ENCODE assay signal across 22 mouse cellular contexts in the genomic region with DNA sequence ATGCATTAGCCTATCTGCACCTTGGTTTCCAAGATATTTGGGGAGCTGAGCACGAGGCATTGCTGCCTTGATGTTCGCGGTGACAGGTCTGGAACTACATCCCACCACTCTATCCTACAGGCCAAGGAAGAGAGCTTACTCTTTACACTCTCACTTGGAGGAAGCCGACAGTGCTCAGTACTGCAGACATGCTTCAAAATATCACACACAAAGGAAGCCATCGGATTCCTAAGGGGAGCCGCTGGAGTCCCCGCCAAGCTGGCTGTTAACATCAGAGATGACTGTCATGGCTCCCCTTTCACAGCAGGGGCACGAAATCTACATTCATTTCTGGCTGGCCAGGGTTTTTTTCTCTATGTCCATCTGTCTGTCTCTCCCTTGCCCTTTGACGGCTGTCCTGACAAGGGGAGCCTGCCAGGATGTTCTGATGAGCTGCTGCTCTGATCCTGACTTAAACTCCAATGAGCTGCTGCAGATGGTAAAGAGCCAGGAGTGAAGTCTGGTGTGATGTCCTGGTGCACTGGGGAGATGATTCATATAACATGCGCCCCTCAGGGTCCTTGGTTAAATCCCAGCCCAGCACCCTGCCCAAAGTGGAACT.
A peak's percentile ranks its signal among the peaks of the same experiment; 100 is the strongest.
DNase-seq lines count a peak whose midpoint lies in the region; ATAC-seq lines count a peak whose summit lies in the region.
"Had no signal": no experiment of that assay in that cellular context is flagged by ENCODE, and none has a peak within 500 bp of the region (broad histone marks: within the 10 kb centered on the region; RNA-seq: fewer than 3 reads in every experiment).

No protein-coding gene starts in this region.

- H3K4me2 ChIP-seq in lung, embryonic 15.5 days: no peak overlapping the region
- H3K4me2 ChIP-seq: embryonic facial prominence, embryonic 15.5 days; heart, embryonic 11.5 days; heart, embryonic 15.5 days; hindbrain, embryonic 12.5 days had no signal

- peak overlapping the region; percentile 33; the same call in 1 of the 2 replicates for H3K27ac ChIP-seq in heart, embryonic 10.5 days
- peak overlapping the region; percentile 12; the same call in 1 of the 2 replicates for H3K27ac ChIP-seq in lung, embryonic 15.5 days
- H3K27ac ChIP-seq: embryonic facial prominence, embryonic 15.5 days; forebrain, embryonic 10.5 days; gastrocnemius, adult 2 months; heart, embryonic 15.5 days; hindbrain, embryonic 12.5 days had no signal

- peaks cover 4% of the 10 kb centered on the region; the same call in 1 of the 2 replicates for H3K4me1 ChIP-seq in heart, embryonic 10.5 days
- peaks cover 14% of the 10 kb centered on the region for H3K4me1 ChIP-seq in lung, embryonic 15.5 days
- H3K4me1 ChIP-seq: embryonic facial prominence, embryonic 15.5 days; forebrain, embryonic 10.5 days; heart, embryonic 15.5 days; hindbrain, embryonic 12.5 days had no signal

- no peaks in the 10 kb centered on the region for H3K27me3 ChIP-seq in heart, embryonic 10.5 days (ENCODE audit: insufficient read depth, poor library complexity, severe bottlenecking)
- H3K27me3 ChIP-seq in lung, embryonic 15.5 days: no peaks in the 10 kb centered on the region
- H3K27me3 ChIP-seq: embryonic facial prominence, embryonic 15.5 days; heart, embryonic 15.5 days; hindbrain, embryonic 12.5 days had no signal

- peak; percentile 65; the same call in 1 of the 2 replicates for ATAC-seq in lung, embryonic 15.5 days (ENCODE audit: borderline replicate concordance, extremely low read depth, low FRiP score, low TSS enrichment)
- ATAC-seq: forebrain, embryonic 14.5 days; hindbrain, embryonic 16.5 days had no signal

- no peaks in the 10 kb centered on the region for H3K36me3 ChIP-seq in heart, embryonic 10.5 days
- H3K36me3 ChIP-seq in lung, embryonic 15.5 days: no peaks in the 10 kb centered on the region
- H3K36me3 ChIP-seq: embryonic facial prominence, embryonic 15.5 days; forebrain, embryonic 10.5 days; heart, embryonic 15.5 days; hindbrain, embryonic 12.5 days had no signal

- H3K4me3 ChIP-seq in heart, embryonic 10.5 days: no peak overlapping the region
- no peak overlapping the region for H3K4me3 ChIP-seq in lung, embryonic 15.5 days
- H3K4me3 ChIP-seq: embryonic facial prominence, embryonic 15.5 days; erythroblast, embryonic 14.5 days; forebrain, embryonic 10.5 days; gastrocnemius, adult 2 months; heart, embryonic 15.5 days; hindbrain, embryonic 12.5 days had no signal

- H3K9me3 ChIP-seq in heart, embryonic 10.5 days: no peaks in the 10 kb centered on the region
- no peaks in the 10 kb centered on the region for H3K9me3 ChIP-seq in lung, embryonic 15.5 days
- H3K9me3 ChIP-seq: embryonic facial prominence, embryonic 15.5 days; forebrain, embryonic 10.5 days; heart, embryonic 15.5 days; hindbrain, embryonic 12.5 days had no signal

- no peak for DNase-seq in heart, embryonic 10.5 days (ENCODE audit: low spot score)
- DNase-seq in heart, postnatal 4 days: no peak
- no peak for DNase-seq in lung, postnatal 36 days
- DNase-seq in testis, postnatal 10 days (ENCODE audit: low spot score): peak; percentile 11
- no peak for DNase-seq in testis, postnatal 14 days (ENCODE audit: low spot score)
- peak; percentile 4 for DNase-seq in lung, postnatal 14 days
- no peak for DNase-seq in gastrocnemius, adult 8-10 months (ENCODE audit: low spot score in 2 of 2)
- DNase-seq: adrenal gland, adult 2 months; adrenal gland, postnatal 25 days; cerebellum, adult 8-10 months; gastrocnemius, adult 2 months; gastrocnemius, postnatal 36 days; heart, adult 18-20 months had no signal

- H3K9ac ChIP-seq in lung, embryonic 15.5 days: no peak overlapping the region
- H3K9ac ChIP-seq: embryonic facial prominence, embryonic 15.5 days; heart, embryonic 15.5 days; hindbrain, embryonic 12.5 days had no signal

- WGBS in heart, embryonic 10.5 days: 81% methylated on average over 10 of the region's 10 CpGs
- 59% methylated on average over 10 of the region's 10 CpGs for WGBS in lung, embryonic 15.5 days

Comparison
In these comparisons a context has a peak if more than half of its experiments do, and no peak if none do; other contexts are left out.
1. DNase-seq: peak in testis, postnatal 10 days (single experiment) and lung, postnatal 14 days (single experiment); none in heart, embryonic 10.5 days (single experiment), heart, postnatal 4 days (single experiment), lung, postnatal 36 days (single experiment), testis, postnatal 14 days (single experiment) and gastrocnemius, adult 8-10 months (0 of 2).